Mouse (Mus musculus): ENCODE measurements around the gene Hsfy2. TPM values are rescaled to one million over a fixed set of nuclear protein-coding genes. Genes with fewer than 3 reads are reported as not detected.

The Hsfy2 gene
- total RNA-seq (2021): not detected

GRCm38 (mm10) chr1:56637335-56637734 is at the start of gene Hsfy2:
Hsfy2 (minus strand) TSS chr1:56637435.
- no peak for DNase-seq
- intact Hi-C loops (cut with DNase I): no loop called here

GRCm38 (mm10) chr1:56685053-56685557 is 47.9 kb upstream of the Hsfy2 start:
- DNase-seq: no peak
- intact Hi-C loops (cut with DNase I): no loop called here

- no peak for DNase-seq
- intact Hi-C loops (cut with DNase I): no loop called here
These were observed 47.3 kb upstream of the Hsfy2 start for GRCm38 (mm10) chr1:56684512-56684911.

- DNase-seq: no peak
- intact Hi-C loops (cut with DNase I): no loop called here
These were observed 44.0 kb upstream of the Hsfy2 start for GRCm38 (mm10) chr1:56681258-56681657.

- intact Hi-C loops (cut with DNase I): no loop called here
- DNase-seq: no peak
These were observed 38.0 kb upstream of the Hsfy2 start for GRCm38 (mm10) chr1:56675253-56675652.

GRCm38 (mm10) chr1:56674601-56675000 is 37.4 kb upstream of the Hsfy2 start:
- DNase-seq: no peak

GRCm38 (mm10) chr1:56671241-56671945 is 34.2 kb upstream of the Hsfy2 start:
- intact Hi-C loops (cut with DNase I): no loop called here
- no peak for DNase-seq

More at GRCm38 (mm10) chr1:56674601-56675000, 37.4 kb upstream of the Hsfy2 start:
- intact Hi-C loops (cut with DNase I): no loop called here

GRCm38 (mm10) chr1:56670509-56670908 is 33.3 kb upstream of the Hsfy2 start:
- no peak for DNase-seq
- intact Hi-C loops (cut with DNase I): no loop called here

- DNase-seq: no peak
- intact Hi-C loops (cut with DNase I): no loop called here
These were observed 27.4 kb upstream of the Hsfy2 start for GRCm38 (mm10) chr1:56664606-56665005.

- peak in 1 of 2 experiments; percentile 1 for DNase-seq
- intact Hi-C loops (cut with DNase I): no loop called here
These were observed 10.4 kb downstream of the Hsfy2 start for GRCm38 (mm10) chr1:56626824-56627223.

- intact Hi-C loops (cut with DNase I): no loop called here
- no peak for DNase-seq
These were observed 12.9 kb downstream of the Hsfy2 start for GRCm38 (mm10) chr1:56624304-56624703.

GRCm38 (mm10) chr1:56612384-56612783 is 24.9 kb downstream of the Hsfy2 start:
- intact Hi-C loops (cut with DNase I): no loop called here

More at GRCm38 (mm10) chr1:56612384-56612783, 24.9 kb downstream of the Hsfy2 start:
- no peak for DNase-seq
